Mouse (Mus musculus) myocyte (in vitro differentiated cells): Measurements from ENCODE around the gene Ifitm7.
"Not testable (repeated sequence)": the region's sequence is repeated elsewhere in the genome, so short reads cannot be mapped to it uniquely, and the experiment has no call there.

Experiments used
- CEBPB ChIP-seq: IDR thresholded peaks from 2 replicates; pipeline ENCODE4 v1.6.1; 2011; ENCODE audit warnings: mild to moderate bottlenecking, moderate library complexity; ENCODE audit not compliant: poor library complexity, insufficient read depth, severe bottlenecking
- E2F4 ChIP-seq: IDR thresholded peaks from one replicate; pipeline ENCODE4 v1.6.1; 2011; ENCODE audit warnings: mild to moderate bottlenecking, control low read depth, moderate library complexity; ENCODE audit not compliant: insufficient read depth
- MAX ChIP-seq: IDR thresholded peaks from one replicate; pipeline ENCODE4 v1.6.1; 2011; ENCODE audit warnings: low read depth, mild to moderate bottlenecking, control low read depth
- MYOD1 ChIP-seq, 3 experiments: IDR thresholded peaks; one replicate each; pipeline ENCODE4 v1.6.1; 2011; ENCODE audit warnings: control low read depth in 2 of 3, low read depth in 2 of 3, mild to moderate bottlenecking in 2 of 3, moderate library complexity in 1 of 3; ENCODE audit not compliant: insufficient read length in 2 of 3, control insufficient read depth in 1 of 3
- POLR2A ChIP-seq: IDR thresholded peaks from one replicate; pipeline ENCODE4 v1.6.1; 2011; ENCODE audit warnings: low read depth, mild to moderate bottlenecking, control low read depth, moderate library complexity; ENCODE audit not compliant: insufficient read length
- SRF ChIP-seq: IDR thresholded peaks from one replicate; pipeline ENCODE4 v1.6.1; 2011; ENCODE audit warnings: low read depth; ENCODE audit not compliant: control insufficient read depth, insufficient read length

- not testable (repeated sequence) for TF ChIP-seq E2F4; POLR2A; MAX; SRF; CEBPB; MYOD1 (IDR thresholded peaks at IDR 0.05; ENCODE audit: control insufficient read depth in 1 of 3, insufficient read length in 2 of 3, low read depth in 2 of 3)
Measured at GRCm38 (mm10) chr16:13981726-13982125, 5.0 kb downstream of the Ifitm7 start.
